Mouse (Mus musculus) adrenal gland, postnatal 4 days (tissue): Measurements from ENCODE around the gene Uqcc3. TPM values are rescaled to one million over a fixed set of nuclear protein-coding genes. Genes with fewer than 3 reads are reported as not detected.

Experiments
- microRNA-seq: library from miRNA; unstranded; fragments of <30 nt; microRNA quantifications from one replicate; pipeline ENCODE4 v1.2.0, GENCODE M21; 2021
- total RNA-seq, 2 experiments: library from RNA; stranded (reverse); gene quantifications; 2 replicates each; pipeline ENCODE4 v1.2.3; 2021

The Uqcc3 gene
- total RNA-seq, 2 experiments from 2014 or later = 56.6 to 59.1 TPM

Small RNA genes lying within 50 kb of the gene (microRNA-seq; reads per million reads assigned to microRNA genes)
- 0.79 reads per million for gene Mir5136

Other genes with a start within 250 kb of the Uqcc3 start
- gene Chrm1, start 217.1 kb downstream of the Uqcc3 start, total RNA-seq = 1 to 10 TPM; 2.7 to 3.0 TPM
- gene Slc3a2, start 157.6 kb downstream of the Uqcc3 start, total RNA-seq = 100 to 1,000 TPM; 161 to 174 TPM
- gene Wdr74, start 145.1 kb downstream of the Uqcc3 start, total RNA-seq = 10 to 100 TPM; 64.2 to 64.3 TPM
- 1 to 10 TPM; 2.3 to 2.5 TPM for gene 1700092M07Rik, start 140.2 kb downstream of the Uqcc3 start, total RNA-seq
- gene Stx5a, start 139.5 kb downstream of the Uqcc3 start, total RNA-seq = 100 to 1,000 TPM; 118 to 125 TPM
- 100 to 1,000 TPM; 124 to 145 TPM for gene Nxf1, start 123.8 kb downstream of the Uqcc3 start, total RNA-seq
- gene Tmem223, start 109.9 kb downstream of the Uqcc3 start, total RNA-seq = 100 to 1,000 TPM; 102 to 103 TPM
- gene Tmem179b, start 106.5 kb downstream of the Uqcc3 start, total RNA-seq = 10 to 100 TPM; 65.4 to 68.6 TPM
- gene Taf6l, start 94.5 kb downstream of the Uqcc3 start, total RNA-seq = 10 to 100 TPM; 18.3 to 18.9 TPM
- gene Polr2g, start 82.3 kb downstream of the Uqcc3 start, total RNA-seq = 100 to 1,000 TPM; 103 TPM
- 1 to 10 TPM; 2.0 to 2.4 TPM for gene Zbtb3, start 78.4 kb downstream of the Uqcc3 start, total RNA-seq
- gene Ttc9c, start 61.6 kb downstream of the Uqcc3 start, total RNA-seq = 10 to 100 TPM; 32.1 to 34.3 TPM
- gene Hnrnpul2, start 60.9 kb downstream of the Uqcc3 start, total RNA-seq = 10 to 100 TPM; 73.5 to 83.1 TPM
- not detected for gene AC129217.1, start 51.1 kb downstream of the Uqcc3 start, total RNA-seq
- 100 to 1,000 TPM in 1 of 2 experiments, 10 to 100 TPM in 1; 91.5 to 102 TPM for gene Bscl2, start 43.5 kb downstream of the Uqcc3 start, total RNA-seq
- gene Gng3, start 41.7 kb downstream of the Uqcc3 start, total RNA-seq = 10 to 100 TPM; 14.5 to 16.3 TPM
- 1 to 10 TPM; 3.5 to 4.2 TPM for gene Lrrn4cl, start 30.2 kb downstream of the Uqcc3 start, total RNA-seq
- 100 to 1,000 TPM; 217 to 224 TPM for gene Ubxn1, start 9.4 kb downstream of the Uqcc3 start, total RNA-seq
- 10 to 100 TPM; 11.8 to 12.7 TPM for gene Lbhd1, start 2.8 kb upstream of the Uqcc3 start, total RNA-seq
- gene Gm49403, start 3.0 kb upstream of the Uqcc3 start, total RNA-seq = not detected
- gene 1810009A15Rik, start 7.9 kb upstream of the Uqcc3 start, total RNA-seq = 10 to 100 TPM; 36.7 to 37.7 TPM
- 1 to 10 TPM; 2.8 to 3.3 TPM for gene Gm49416, start 8.0 kb upstream of the Uqcc3 start, total RNA-seq
- gene Ints5, start 12.1 kb upstream of the Uqcc3 start, total RNA-seq = 10 to 100 TPM; 29.6 to 30.9 TPM
- 100 to 1,000 TPM; 183 to 194 TPM for gene Ganab, start 17.1 kb upstream of the Uqcc3 start, total RNA-seq
- 10 to 100 TPM; 56.2 to 56.8 TPM for gene B3gat3, start 39.5 kb upstream of the Uqcc3 start, total RNA-seq
- gene Rom1, start 48.4 kb upstream of the Uqcc3 start, total RNA-seq = 10 to 100 TPM; 13.3 to 15.3 TPM
- gene Eml3, start 48.6 kb upstream of the Uqcc3 start, total RNA-seq = 10 to 100 TPM; 65.2 to 72.1 TPM
- 100 to 1,000 TPM; 141 to 144 TPM for gene Mta2, start 61.0 kb upstream of the Uqcc3 start, total RNA-seq
- 10 to 100 TPM; 23.2 to 26.9 TPM for gene Tut1, start 72.9 kb upstream of the Uqcc3 start, total RNA-seq
- 100 to 1,000 TPM; 505 to 508 TPM for gene Eef1g, start 86.1 kb upstream of the Uqcc3 start, total RNA-seq
- 100 to 1,000 TPM; 125 to 131 TPM for gene Ahnak, start 108.4 kb upstream of the Uqcc3 start, total RNA-seq
- gene Scgb1a1, start 207.0 kb upstream of the Uqcc3 start, total RNA-seq = not detected